In genomic region chr3:97686372-97687117, GRCm38 (mm10) we compare ENCODE assay signal across 13 mouse cellular contexts.
"Had no signal": no experiment of that assay in that cellular context is flagged by ENCODE, and none has a peak within 500 bp of the region (broad histone marks: within the 10 kb centered on the region; RNA-seq: fewer than 3 reads in every experiment).

No protein-coding gene starts in this region.

- ATAC-seq: intestine, postnatal 0 days; liver, postnatal 0 days; lung, postnatal 0 days; midbrain, embryonic 13.5 days; midbrain, embryonic 16.5 days had no signal

- DNase-seq: kidney, adult 2 months; kidney, postnatal 25 days; layer of hippocampus, postnatal 36 days; liver; liver, postnatal 0 days; lung, embryonic 14.5 days; right cerebral cortex, postnatal 4 days; thymus, adult 2 months; thymus, postnatal 25 days had no signal
